Mouse (Mus musculus) ES-E14 (cell line): ENCODE measurements at regions not wholly inside any gene's neighbourhood (a gene's known extent, or its start where the extent isn't known, plus 50 kb on each side); places are given as distances from the start of the nearest gene placed in this dataset.

Source experiments
- CHD2 ChIP-seq: IDR thresholded peaks from 2 replicates; pipeline ENCODE4 v1.6.1; 2014; ENCODE audit warnings: mild to moderate bottlenecking, low read depth, low read length, inconsistent platforms
- MAFK ChIP-seq: IDR thresholded peaks from 2 replicates; pipeline ENCODE4 v1.6.1; 2014; ENCODE audit warnings: mild to moderate bottlenecking, low read depth, low read length, inconsistent platforms; ENCODE audit not compliant: insufficient read depth
- ZC3H11A ChIP-seq: IDR thresholded peaks from 2 replicates; pipeline ENCODE4 v1.6.1; 2012; ENCODE audit warnings: low read depth, mild to moderate bottlenecking, inconsistent platforms, low read length, borderline replicate concordance

- no peak for TF ChIP-seq ZC3H11A
- TF ChIP-seq MAFK = no peak
- TF ChIP-seq CHD2 = no peak
These were observed 222.1 kb upstream of the Cxcl12 start for GRCm38 (mm10) chr6:116946083-116946732.
